Mouse (Mus musculus) induced T-regulatory cell, adult 2 months (primary cell): ENCODE data around the gene St8sia6.
"Not testable (repeated sequence)": the region's sequence is repeated elsewhere in the genome, so short reads cannot be mapped to it uniquely, and the experiment has no call there.

Experiments used
- DNase-seq: peaks from one replicate; pipeline ENCODE4 v3.0.0-alpha.2; 2012; ENCODE audit warnings: low read depth

The St8sia6 gene

GRCm38 (mm10) chr2:13630136-13630832 is 163.6 kb downstream of the St8sia6 start:
- no peak for DNase-seq

- DNase-seq: not testable (repeated sequence)
These were observed 190.2 kb downstream of the St8sia6 start for GRCm38 (mm10) chr2:13603636-13604035.

- DNase-seq: no peak
These were observed 190.8 kb downstream of the St8sia6 start for GRCm38 (mm10) chr2:13603093-13603492.
